Mouse (Mus musculus) liver, embryonic 12.5 days (tissue): ENCODE measurements around the gene Med14. TPM values are rescaled to one million over a fixed set of nuclear protein-coding genes. Genes with fewer than 3 reads are reported as not detected.

Experiments used
- ATAC-seq: fragments of 200-750 bp; cut with Nextera tagmentation; 2 replicates; pipeline ENCODE4 v1.8.0; 2017; ENCODE audit warnings: moderate number of reproducible peaks, mild to moderate bottlenecking, moderate library complexity
- H3K27ac ChIP-seq: fragments of 300-500 bp; sonication (generic); 2 replicates; pipeline ENCODE4 v1.5.1; 2016; ENCODE audit warnings: mild to moderate bottlenecking
- H3K27me3 ChIP-seq: fragments of 300-500 bp; sonication (generic); replicated peaks from 2 replicates; pipeline ENCODE4 v1.6.1; 2016; ENCODE audit warnings: mild to moderate bottlenecking, moderate library complexity
- H3K36me3 ChIP-seq: fragments of 300-500 bp; sonication (generic); 2 replicates; pipeline ENCODE4 v1.6.1; 2016; ENCODE audit warnings: mild to moderate bottlenecking, moderate library complexity
- H3K4me1 ChIP-seq: fragments of 300-500 bp; sonication (generic); 2 replicates; pipeline ENCODE4 v1.6.1; 2016
- H3K4me2 ChIP-seq: fragments of 300-500 bp; sonication (generic); 2 replicates; pipeline ENCODE4 v1.6.1; 2016; ENCODE audit warnings: mild to moderate bottlenecking, moderate library complexity
- H3K4me3 ChIP-seq: fragments of 300-500 bp; sonication (generic); 2 replicates; pipeline ENCODE4 v1.5.1; 2016; ENCODE audit warnings: mild to moderate bottlenecking, moderate library complexity
- H3K9ac ChIP-seq: fragments of 300-500 bp; sonication (generic); 2 replicates; pipeline ENCODE4 v1.6.1; 2016; ENCODE audit warnings: mild to moderate bottlenecking, moderate library complexity
- H3K9me3 ChIP-seq: fragments of 300-500 bp; sonication (generic); replicated peaks from 2 replicates; pipeline ENCODE4 v1.6.1; 2016; ENCODE audit warnings: mild to moderate bottlenecking, moderate library complexity
- WGBS: fragments of 180-500 bp; shearing (Covaris S2); methylation state at CpG from one replicate; pipeline ENCODE4 v1.1.7; 2016; ENCODE audit not compliant: insufficient replicate concordance; 5-methylcytosine and 5-hydroxymethylcytosine counted together
- polyA plus RNA-seq: library from polyadenylated mRNA; unstranded; fragments of >200 nt; fragmentation: Nextera tagmentation; extraction: Ambion mirVana; gene quantifications from 2 replicates; pipeline ENCODE4 v1.2.1, GENCODE M21; 2016

The Med14 gene
- polyA plus RNA-seq, 1 experiment from 2014 or later = 7.9 TPM

DNA sequence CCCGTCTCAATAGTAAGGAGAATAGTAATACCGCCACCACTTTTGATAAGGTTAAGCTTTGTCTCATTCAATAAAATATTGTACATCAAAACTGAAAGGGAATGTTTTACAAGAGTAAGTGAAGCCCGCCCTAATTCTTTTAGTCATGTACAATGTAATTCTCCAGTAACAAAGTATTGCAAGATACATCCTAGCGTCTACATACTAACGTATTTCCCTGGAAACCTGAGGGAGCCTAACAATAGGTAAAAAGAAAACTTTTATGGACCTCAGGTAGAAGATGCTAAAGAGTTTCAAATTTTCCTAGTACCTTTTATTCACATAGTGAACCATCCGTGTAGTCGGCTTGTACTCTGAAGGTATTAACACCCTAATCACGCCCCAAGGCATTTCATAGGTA lies 1.4 kb downstream of the Med14 start:
- H3K27ac ChIP-seq = no peak overlapping the region
- 9% methylated on average over 8 of the region's 8 CpGs for WGBS
- peak overlapping the region; percentile 87 for H3K9ac ChIP-seq

DNA sequence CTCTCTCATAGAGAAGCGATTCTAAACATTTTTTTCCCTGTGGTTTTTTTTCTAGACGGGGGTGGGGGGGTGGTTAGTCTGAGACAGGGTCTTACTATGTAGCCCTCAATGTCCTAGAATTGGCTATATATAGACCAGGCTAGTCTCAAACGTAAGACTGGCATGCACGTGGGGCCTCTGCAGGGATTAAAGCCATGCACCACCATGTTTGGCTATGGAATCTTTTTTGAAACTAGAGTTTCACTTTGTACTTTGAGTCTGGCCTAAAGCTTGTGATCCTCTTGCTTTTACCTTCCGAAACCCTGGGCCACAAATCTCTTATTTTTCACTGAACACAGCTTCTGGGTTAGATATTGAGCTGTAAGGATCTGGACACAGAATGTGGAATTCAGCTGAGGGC lies 2.2 kb downstream of the Med14 start:
- no peak for ATAC-seq
- peaks cover 13% of the 10 kb centered on the region for H3K27me3 ChIP-seq
- no peak overlapping the region for H3K27ac ChIP-seq
- WGBS = 33% methylated on average over 5 of the region's 5 CpGs
- peak overlapping the region; percentile 75 for H3K4me3 ChIP-seq
- peak overlapping the region; percentile 12; the same call in 1 of the 2 replicates for H3K9ac ChIP-seq
- H3K4me1 ChIP-seq = peaks cover 27% of the 10 kb centered on the region
- H3K36me3 ChIP-seq = no peaks in the 10 kb centered on the region
- H3K4me2 ChIP-seq = peak overlapping the region; percentile 72
- H3K9me3 ChIP-seq = no peaks in the 10 kb centered on the region

More for the DNA sequence above, 1.4 kb downstream of the Med14 start:
- no peaks in the 10 kb centered on the region for H3K9me3 ChIP-seq
- peaks cover 27% of the 10 kb centered on the region for H3K4me1 ChIP-seq
- peak overlapping the region; percentile 72 for H3K4me2 ChIP-seq
- H3K36me3 ChIP-seq = no peaks in the 10 kb centered on the region
- H3K4me3 ChIP-seq = peak overlapping the region; percentile 75
- ATAC-seq = no peak
- peaks cover 13% of the 10 kb centered on the region for H3K27me3 ChIP-seq

DNA sequence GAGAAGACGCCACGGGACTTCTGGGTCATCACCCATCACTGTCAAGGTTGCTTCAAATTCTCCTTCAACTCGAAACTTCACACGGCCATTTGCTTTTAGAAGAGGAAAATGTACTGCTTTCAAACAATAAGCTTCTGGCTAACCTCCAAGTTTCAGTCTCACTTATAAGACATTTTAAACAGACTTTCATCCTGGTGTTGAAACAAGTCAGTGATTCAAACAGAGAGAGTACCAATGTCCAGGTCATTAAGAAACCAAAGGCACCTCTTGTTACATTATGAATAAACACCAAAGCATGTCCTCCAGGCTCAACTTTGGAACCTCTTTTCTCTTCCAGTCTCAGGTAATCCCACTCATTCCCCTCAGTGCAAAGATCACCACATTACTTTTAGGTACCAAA lies 14.0 kb downstream of the Med14 start:
- Histone ChIP-seq H3K4me3 (no peak overlapping the region), H3K27ac (no peak overlapping the region), H3K36me3 (peaks cover 20% of the 10 kb centered on the region), H3K27me3 (no peaks in the 10 kb centered on the region), H3K9ac (no peak overlapping the region), H3K9me3 (no peaks in the 10 kb centered on the region), H3K4me1 (no peaks in the 10 kb centered on the region), H3K4me2 (no peak overlapping the region)
- ATAC-seq = no peak
- 85% methylated on average over 4 of the region's 4 CpGs for WGBS

DNA sequence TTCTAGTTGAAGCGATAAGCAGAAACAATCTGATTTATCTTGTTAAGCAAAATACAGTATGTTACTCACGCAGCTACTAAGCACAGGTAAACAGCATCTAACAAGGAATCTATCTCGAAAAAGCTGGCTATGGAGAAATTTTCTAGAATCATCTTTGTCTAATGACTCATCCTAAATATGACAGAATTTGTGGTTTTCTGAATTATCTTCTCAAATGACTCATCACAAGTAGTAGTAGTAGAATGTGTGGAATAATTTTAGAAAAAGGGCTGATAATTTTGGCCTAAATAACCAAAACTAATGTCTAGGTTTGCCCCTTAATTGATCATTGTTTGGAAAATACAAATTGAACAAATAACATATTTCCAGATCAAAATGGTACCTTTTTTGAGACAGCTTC lies 15.1 kb downstream of the Med14 start:
- Histone ChIP-seq H3K36me3 (peaks cover 20% of the 10 kb centered on the region), H3K9me3 (no peaks in the 10 kb centered on the region), H3K4me2 (no peak overlapping the region), H3K4me1 (no peaks in the 10 kb centered on the region), H3K27me3 (no peaks in the 10 kb centered on the region), H3K9ac (no peak overlapping the region), H3K27ac (no peak overlapping the region), H3K4me3 (no peak overlapping the region)
- no peak for ATAC-seq
- WGBS = 86% methylated on average over 3 of the region's 3 CpGs

DNA sequence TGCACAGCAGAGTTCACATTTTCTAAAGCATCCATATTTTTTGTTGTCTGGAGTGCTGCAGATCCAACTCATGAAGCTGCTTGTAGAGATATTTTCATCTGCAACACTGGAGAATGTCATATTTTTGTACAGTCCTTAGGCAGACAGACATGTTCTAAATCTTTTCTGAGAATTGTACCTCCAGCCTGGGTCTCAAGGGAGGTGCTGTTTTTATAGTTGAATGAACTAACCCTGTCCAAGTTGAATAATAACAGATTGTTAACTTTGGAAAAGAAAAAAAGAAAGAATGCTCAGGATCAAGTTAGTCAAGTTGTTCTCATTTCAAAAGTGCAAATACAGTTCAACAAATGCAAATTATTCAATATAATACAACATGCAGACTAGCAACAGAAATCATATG lies 21.5 kb downstream of the Med14 start:
- peaks cover 19% of the 10 kb centered on the region; the same call in 1 of the 2 replicates for H3K36me3 ChIP-seq
- H3K4me2 ChIP-seq = no peak overlapping the region
- no peak for ATAC-seq
- H3K27me3 ChIP-seq = no peaks in the 10 kb centered on the region
- no peak overlapping the region for H3K9ac ChIP-seq
- H3K27ac ChIP-seq = no peak overlapping the region
- H3K9me3 ChIP-seq = no peaks in the 10 kb centered on the region
- H3K4me3 ChIP-seq = no peak overlapping the region
- no peaks in the 10 kb centered on the region for H3K4me1 ChIP-seq

DNA sequence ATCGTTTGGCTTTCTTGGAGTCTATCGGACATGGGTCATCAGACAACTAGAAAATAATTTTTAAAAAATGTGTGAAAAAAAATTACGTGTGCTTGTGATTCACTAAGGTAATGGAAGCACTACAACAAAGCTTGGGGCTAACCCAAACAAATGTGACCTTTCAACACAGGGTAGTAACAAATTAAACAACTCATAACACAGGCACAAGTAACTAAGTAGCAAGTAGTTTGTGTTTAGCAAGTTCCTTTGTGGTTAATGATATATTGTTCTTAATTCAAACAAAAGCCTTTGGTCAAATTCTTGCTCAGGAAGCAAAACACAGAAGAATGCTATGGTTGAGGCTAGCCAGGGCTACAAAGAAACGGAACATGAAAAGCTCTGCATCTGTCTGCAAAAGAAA lies 45.8 kb downstream of the Med14 start:
- Histone ChIP-seq H3K4me3 (no peak overlapping the region), H3K9ac (no peak overlapping the region), H3K36me3 (peaks cover 39% of the 10 kb centered on the region), H3K4me2 (no peak overlapping the region), H3K9me3 (no peaks in the 10 kb centered on the region), H3K27me3 (no peaks in the 10 kb centered on the region), H3K4me1 (no peaks in the 10 kb centered on the region), H3K27ac (no peak overlapping the region)
- no peak for ATAC-seq
- 89% methylated on average over 4 of the region's 4 CpGs for whole genome bisulfite sequencing

DNA sequence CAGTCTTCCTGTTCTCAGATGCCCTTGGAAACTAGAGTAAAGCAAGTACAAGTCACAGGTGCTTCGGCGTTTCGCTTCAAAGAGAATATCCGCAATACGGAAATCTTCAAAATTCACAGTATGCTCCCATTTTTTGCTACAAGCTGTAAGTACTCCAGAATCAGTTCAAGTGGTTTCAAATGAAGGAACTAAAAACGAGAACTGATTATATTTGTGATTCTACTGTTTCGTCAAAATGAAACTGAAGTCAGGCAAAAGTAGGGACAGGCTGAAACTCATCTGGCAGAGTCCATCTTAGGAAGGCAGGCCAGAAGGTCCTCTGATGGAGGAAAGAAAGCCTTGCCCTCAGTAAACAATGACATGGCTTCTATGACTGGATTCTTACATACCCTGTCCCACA lies 48.1 kb downstream of the Med14 start:
- Histone ChIP-seq H3K4me1 (no peaks in the 10 kb centered on the region), H3K4me2 (no peak overlapping the region), H3K9ac (no peak overlapping the region), H3K27me3 (no peaks in the 10 kb centered on the region), H3K9me3 (no peaks in the 10 kb centered on the region), H3K27ac (no peak overlapping the region), H3K4me3 (no peak overlapping the region), H3K36me3 (peaks cover 42% of the 10 kb centered on the region)
- ATAC-seq = no peak
- 82% methylated on average over 7 of the region's 7 CpGs for WGBS

DNA sequence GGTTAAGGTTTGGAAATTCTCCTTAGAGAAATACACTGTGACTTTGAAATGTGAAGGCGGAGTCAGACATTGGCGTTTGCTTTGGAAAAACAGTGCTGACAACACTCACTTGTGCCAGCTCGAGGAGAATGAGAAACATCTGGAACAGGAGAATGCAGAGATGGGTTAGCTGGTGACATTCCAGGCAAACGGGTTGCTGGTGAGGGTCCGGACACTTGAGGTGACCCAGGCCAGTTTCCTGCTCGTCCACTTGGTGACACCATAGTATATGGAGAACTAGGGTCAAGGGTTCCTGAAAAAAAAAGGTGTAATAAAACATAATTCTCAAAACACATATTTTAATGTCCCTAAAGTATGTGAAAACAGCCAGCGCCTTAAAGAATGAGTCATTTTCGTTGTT lies 75.0 kb downstream of the Med14 start:
- H3K9ac ChIP-seq = no peak overlapping the region
- no peaks in the 10 kb centered on the region for H3K27me3 ChIP-seq
- 77% methylated on average over 8 of the region's 8 CpGs for WGBS
- no peak overlapping the region for H3K27ac ChIP-seq
- H3K9me3 ChIP-seq = no peaks in the 10 kb centered on the region
- peaks cover 37% of the 10 kb centered on the region for H3K36me3 ChIP-seq
- H3K4me1 ChIP-seq = no peaks in the 10 kb centered on the region
- ATAC-seq = no peak
- H3K4me2 ChIP-seq = no peak overlapping the region
- no peak overlapping the region for H3K4me3 ChIP-seq

DNA sequence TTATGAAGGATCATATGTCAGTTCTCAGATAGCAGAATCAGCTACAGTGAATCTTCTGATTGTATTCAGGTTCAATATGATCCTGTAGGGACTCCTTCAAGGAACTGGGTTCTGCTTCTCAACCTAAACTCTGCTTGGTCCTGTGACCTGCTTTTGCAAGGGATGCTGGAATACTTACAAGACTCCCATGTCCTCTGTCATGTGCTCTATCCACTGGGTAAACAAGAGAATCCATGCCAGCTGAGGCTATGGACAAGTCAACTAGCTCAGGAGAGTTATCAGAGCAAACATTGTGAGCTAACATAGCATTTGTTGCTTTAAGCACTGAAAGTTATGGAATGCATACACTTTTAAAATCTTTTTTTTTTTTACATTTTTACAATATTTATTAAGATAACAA lies 75.8 kb downstream of the Med14 start:
- Histone ChIP-seq H3K27ac (no peak overlapping the region), H3K9me3 (no peaks in the 10 kb centered on the region), H3K27me3 (no peaks in the 10 kb centered on the region), H3K36me3 (peaks cover 37% of the 10 kb centered on the region), H3K4me1 (no peaks in the 10 kb centered on the region), H3K9ac (no peak overlapping the region), H3K4me2 (no peak overlapping the region), H3K4me3 (no peak overlapping the region)
- ATAC-seq = no peak

DNA sequence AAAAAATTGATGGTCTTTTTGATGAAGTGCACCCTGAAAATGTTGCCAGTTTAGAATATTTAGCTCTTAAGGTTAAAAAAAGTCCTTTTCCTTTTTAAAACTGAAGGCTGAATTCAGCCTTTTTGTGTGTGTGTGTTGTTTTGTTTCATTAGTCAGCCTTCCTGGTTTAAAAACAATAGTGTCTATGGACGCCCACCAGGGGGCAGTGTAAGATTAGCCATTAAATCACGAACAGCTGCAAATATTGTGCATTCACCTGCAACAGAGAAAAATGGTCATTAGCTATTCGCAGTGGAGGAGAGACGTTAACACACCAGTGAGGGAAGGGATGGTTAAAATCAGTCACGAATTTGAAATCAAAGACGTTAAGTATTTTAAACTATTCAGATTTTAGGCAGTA lies 84.5 kb downstream of the Med14 start:
- H3K4me3 ChIP-seq = no peak overlapping the region
- ATAC-seq = no peak
- peaks cover 3% of the 10 kb centered on the region; the same call in 1 of the 2 replicates for H3K27me3 ChIP-seq
- no peak overlapping the region for H3K9ac ChIP-seq
- H3K4me1 ChIP-seq = peaks cover 5% of the 10 kb centered on the region; the same call in 1 of the 2 replicates
- 30% methylated on average over 6 of the region's 6 CpGs for WGBS
- peaks cover 20% of the 10 kb centered on the region; the same call in 1 of the 2 replicates for H3K36me3 ChIP-seq
- H3K4me2 ChIP-seq = no peak overlapping the region
- no peak overlapping the region for H3K27ac ChIP-seq
- no peaks in the 10 kb centered on the region for H3K9me3 ChIP-seq

DNA sequence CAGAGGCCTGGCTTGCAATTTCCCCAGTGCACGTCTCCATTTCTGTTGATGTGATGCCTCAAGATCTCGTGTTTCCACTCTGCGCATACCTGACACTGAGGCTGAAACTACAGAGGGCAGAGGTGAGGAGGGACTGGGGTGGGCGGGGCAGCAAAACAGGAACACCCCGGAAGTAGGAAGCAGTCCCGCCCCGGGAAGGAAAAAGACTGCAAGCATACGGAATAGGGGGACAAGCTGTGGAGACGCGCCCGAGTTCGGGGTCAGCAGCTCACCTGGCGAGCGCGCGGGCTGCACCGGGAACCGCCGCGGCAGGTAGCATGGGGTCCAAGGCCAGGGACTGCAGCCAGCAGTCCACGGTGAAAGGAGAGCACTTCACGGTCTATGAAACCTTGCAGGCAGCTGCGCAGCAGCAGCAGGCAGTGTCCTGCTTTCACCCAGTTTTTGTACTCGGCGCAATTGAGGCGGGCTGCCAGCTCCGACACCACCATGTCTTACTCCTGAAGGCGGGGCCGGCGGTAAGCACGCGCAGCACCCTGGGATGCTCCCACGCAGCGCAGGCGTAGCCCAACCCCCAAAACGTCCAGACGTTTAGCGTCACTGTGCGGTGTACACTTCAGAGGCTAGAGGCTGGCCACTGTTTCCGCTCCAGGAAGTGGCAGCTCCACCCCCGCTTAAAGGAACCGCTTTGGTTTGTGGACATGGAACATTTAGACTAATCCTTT lies 88.7 kb downstream of the Med14 start, which contains the start of gene 1810030O07Rik:
TSS of gene 1810030O07Rik (minus strand) at position 615 of the 722 bp plus-strand sequence.
- 3% methylated on average over 42 of the region's 42 CpGs for WGBS

DNA sequence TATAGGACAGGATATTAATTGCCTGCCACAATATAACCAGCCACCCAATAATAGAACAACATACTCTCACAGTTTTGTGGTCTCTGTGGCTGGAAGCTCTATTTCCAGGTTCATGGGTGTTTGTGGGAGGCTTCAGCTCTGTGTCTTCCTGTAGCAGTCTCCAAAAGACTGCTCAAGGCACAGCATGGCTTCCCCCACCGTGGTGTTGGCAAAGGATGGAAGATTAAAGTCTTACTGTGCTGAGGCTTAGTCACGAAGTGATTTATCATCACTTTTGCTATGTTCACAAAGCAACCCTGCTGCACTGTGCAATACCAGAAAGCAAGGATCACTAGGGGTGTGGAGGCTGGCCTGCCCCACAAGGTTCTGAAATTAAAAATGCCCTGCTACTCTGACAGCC lies 108.0 kb downstream of the Med14 start:
- H3K4me2 ChIP-seq = no peak overlapping the region
- H3K4me1 ChIP-seq = no peaks in the 10 kb centered on the region
- H3K27me3 ChIP-seq = no peaks in the 10 kb centered on the region
- H3K36me3 ChIP-seq = peaks cover 48% of the 10 kb centered on the region
- WGBS = 59% methylated on average over 2 of the region's 2 CpGs
- no peak for ATAC-seq
- H3K27ac ChIP-seq = no peak overlapping the region
- no peaks in the 10 kb centered on the region for H3K9me3 ChIP-seq
- H3K4me3 ChIP-seq = no peak overlapping the region
- H3K9ac ChIP-seq = no peak overlapping the region

More for the DNA sequence above, 88.7 kb downstream of the Med14 start, which contains the start of gene 1810030O07Rik:
- peaks cover 5% of the 10 kb centered on the region for H3K4me1 ChIP-seq
- no peaks in the 10 kb centered on the region for H3K9me3 ChIP-seq
- peaks cover 3% of the 10 kb centered on the region; the same call in 1 of the 2 replicates for H3K27me3 ChIP-seq
- ATAC-seq = peak; percentile 100
- peak within 1 kb of the TSS; percentile 79 for H3K9ac ChIP-seq
- peaks cover 21% of the 10 kb centered on the region for H3K36me3 ChIP-seq
- H3K27ac ChIP-seq = peak within 1 kb of the TSS; percentile 91
- peak within 1 kb of the TSS; percentile 78 for H3K4me3 ChIP-seq
- H3K4me2 ChIP-seq = peak within 1 kb of the TSS; percentile 69

DNA sequence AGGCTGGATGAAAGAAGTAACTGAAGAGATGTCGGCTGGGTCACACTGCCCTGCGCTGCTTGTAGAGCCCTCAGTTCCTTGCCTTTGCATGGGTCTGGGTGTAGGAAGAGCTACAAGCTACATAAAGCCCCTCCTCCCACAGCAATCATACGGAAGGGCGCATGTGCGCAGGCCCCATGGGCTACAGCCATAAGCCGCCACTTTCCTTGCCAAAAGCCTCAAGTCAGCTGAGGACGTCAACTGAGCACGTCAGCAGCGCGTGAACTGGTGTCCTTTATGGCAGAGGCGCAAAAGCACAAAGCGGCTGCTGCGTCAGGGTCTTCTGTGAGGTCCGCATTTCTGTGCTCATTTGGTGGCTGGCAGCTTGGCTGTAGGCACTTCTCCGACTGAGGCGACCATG lies 110.0 kb downstream of the Med14 start:
- no peak for ATAC-seq
- Histone ChIP-seq H3K27ac (no peak overlapping the region), H3K9me3 (no peaks in the 10 kb centered on the region), H3K4me1 (no peaks in the 10 kb centered on the region), H3K9ac (no peak overlapping the region), H3K36me3 (peaks cover 32% of the 10 kb centered on the region), H3K4me3 (no peak overlapping the region), H3K4me2 (no peak overlapping the region), H3K27me3 (no peaks in the 10 kb centered on the region)
- WGBS = 81% methylated on average over 16 of the region's 16 CpGs
